Mouse (Mus musculus) ZHBTc4 (cell line): ENCODE results near the gene Plppr5.

Experiments
- DNase-seq: peaks from one replicate; pipeline ENCODE4 v3.0.0-alpha.2; 2011; ENCODE audit warnings: low read depth, low spot score

Gene Plppr5

GRCm38 (mm10) chr3:117696350-117696749 is 121.7 kb downstream of the Plppr5 start:
- no peak for DNase-seq

- no peak for DNase-seq
Measured at GRCm38 (mm10) chr3:117708788-117709187, 134.2 kb downstream of the Plppr5 start.

- no peak for DNase-seq
Measured at GRCm38 (mm10) chr3:117716534-117717280, 142.1 kb downstream of the Plppr5 start.

- DNase-seq = no peak
Measured at GRCm38 (mm10) chr3:117723390-117723789, 148.8 kb downstream of the Plppr5 start.

GRCm38 (mm10) chr3:117724521-117724920 is 149.9 kb downstream of the Plppr5 start:
- DNase-seq = no peak

- DNase-seq = no peak
Measured at GRCm38 (mm10) chr3:117725501-117725900, 150.9 kb downstream of the Plppr5 start.

GRCm38 (mm10) chr3:117728136-117728535 is 153.5 kb downstream of the Plppr5 start:
- DNase-seq = peak; percentile 49

GRCm38 (mm10) chr3:117729121-117730072 is 154.8 kb downstream of the Plppr5 start:
- DNase-seq = no peak

- no peak for DNase-seq
Measured at GRCm38 (mm10) chr3:117731545-117731944, 156.9 kb downstream of the Plppr5 start.

GRCm38 (mm10) chr3:117732661-117733060 is 158.0 kb downstream of the Plppr5 start:
- no peak for DNase-seq
